Mouse (Mus musculus): ENCODE measurements around the gene Icam5. TPM values are rescaled to one million over a fixed set of nuclear protein-coding genes. Genes with fewer than 3 reads are reported as not detected.
"Not testable (repeated sequence)": the region's sequence is repeated elsewhere in the genome, so short reads cannot be mapped to it uniquely, and the experiment has no call there.

Icam5 gene
- total RNA-seq (2021): 100 to 1,000 TPM; 230 to 248 TPM
- long read RNA-seq, experiment 1, transcript Icam5-201 (11 exons, 2,947 nt): major isoform, 79 of 169 reads
- long read RNA-seq, experiment 1, partial matches to known transcripts: 67 of 169 reads
- long read RNA-seq, experiment 1, other reads (novel, unspliced or antisense): 23 of 169 reads
- long read RNA-seq, experiment 2, transcript Icam5-201 (11 exons, 2,947 nt): major isoform, 72 of 182 reads
- long read RNA-seq, experiment 2, partial matches to known transcripts: 82 of 182 reads
- long read RNA-seq, experiment 2, other reads (novel, unspliced or antisense): 28 of 182 reads

DNA sequence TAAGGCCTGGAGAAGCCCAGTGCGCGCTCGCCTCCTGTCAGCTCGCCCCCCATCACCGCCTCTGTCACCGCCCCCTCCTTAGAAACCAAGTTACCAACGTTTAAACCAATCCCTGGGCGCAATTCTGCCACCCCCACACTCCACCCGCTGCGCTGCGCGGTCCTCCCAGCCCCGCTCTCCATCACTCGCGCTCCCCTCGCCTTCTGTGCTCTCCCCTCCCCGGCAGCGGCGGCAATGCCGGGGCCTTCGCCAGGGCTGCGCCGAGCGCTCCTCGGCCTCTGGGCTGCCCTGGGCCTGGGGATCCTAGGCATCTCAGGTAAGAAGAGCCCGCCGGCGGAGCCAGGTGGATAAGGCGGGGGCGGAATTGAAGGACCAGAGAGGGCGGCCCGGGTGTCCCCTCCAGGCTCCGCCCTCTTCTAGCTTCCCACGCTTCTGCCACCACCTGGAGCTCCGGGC, at the start of gene Icam5:
Icam5 (plus strand) TSS at position 178 of the 456 bp plus-strand sequence.
- peak; percentile 86 to 87 for DNase-seq (ENCODE audit: extremely low spot score in 1 of 2, low spot score in 2 of 2)
- peak within 1 kb of the TSS; percentile 93 for H3K27ac ChIP-seq
- TF ChIP-seq CTCF (IDR thresholded peaks at IDR 0.05): no peak
- intact Hi-C loops (cut with DNase I): loop anchor here (1.0 to 5.0 kb wide), 5 partner anchors 31 to 105 kb away; partner anchors contain the start of genes Gm38431 and Raver1
- peak within 1 kb of the TSS; percentile 64 for H3K4me3 ChIP-seq

DNA sequence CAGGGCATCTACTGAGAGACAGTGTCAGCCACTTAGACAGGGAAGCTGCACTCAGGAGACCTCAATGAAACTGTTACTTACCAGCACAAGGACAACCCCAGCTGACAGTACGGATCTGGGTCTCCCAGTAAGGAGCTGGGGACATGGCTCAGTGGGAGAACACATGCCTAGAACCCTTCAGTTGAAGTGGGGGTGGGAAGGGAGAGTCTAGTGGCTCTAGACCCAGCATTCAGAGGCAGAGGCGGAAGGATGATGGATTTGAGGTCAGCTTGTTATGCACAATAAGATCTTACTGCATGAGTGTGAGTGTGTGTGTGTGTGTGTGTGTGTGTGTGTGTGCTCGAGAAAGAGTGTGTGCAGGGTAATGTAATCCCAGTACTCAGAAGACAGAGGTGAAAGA, 49.7 kb upstream of the Icam5 start:
- intact Hi-C loops (cut with DNase I): no loop called here
- Histone ChIP-seq H3K4me3 (no peak overlapping the region), H3K27ac (no peak overlapping the region)
- TF ChIP-seq CTCF (IDR thresholded peaks at IDR 0.05): no peak
- DNase-seq (ENCODE audit: extremely low spot score in 1 of 2, low spot score in 2 of 2): no peak

DNA sequence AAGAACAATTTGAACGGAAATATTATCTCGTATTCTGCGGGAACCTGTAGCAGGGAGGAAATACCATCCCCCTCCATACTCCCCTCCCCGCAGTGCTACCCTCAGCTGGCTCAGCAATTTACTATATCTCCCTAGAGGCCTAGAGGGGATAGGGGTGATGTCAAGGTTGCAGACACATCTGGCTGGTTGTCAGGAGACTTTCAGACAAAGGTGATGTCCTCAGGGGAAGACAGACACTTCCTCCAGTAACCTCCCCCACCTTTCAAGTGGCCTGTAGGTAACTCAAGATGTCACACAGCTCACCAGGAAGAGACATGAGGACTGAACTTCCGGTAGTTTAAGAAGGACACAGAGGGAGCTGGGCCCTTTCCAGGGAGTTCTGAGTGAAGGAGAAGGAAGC, 48.7 kb upstream of the Icam5 start:
- intact Hi-C loops (cut with DNase I): no loop called here
- no peak for DNase-seq (ENCODE audit: extremely low spot score in 1 of 2, low spot score in 2 of 2)
- no peak overlapping the region for H3K4me3 ChIP-seq
- H3K27ac ChIP-seq: no peak overlapping the region
- no peak for TF ChIP-seq CTCF (IDR thresholded peaks at IDR 0.05)

DNA sequence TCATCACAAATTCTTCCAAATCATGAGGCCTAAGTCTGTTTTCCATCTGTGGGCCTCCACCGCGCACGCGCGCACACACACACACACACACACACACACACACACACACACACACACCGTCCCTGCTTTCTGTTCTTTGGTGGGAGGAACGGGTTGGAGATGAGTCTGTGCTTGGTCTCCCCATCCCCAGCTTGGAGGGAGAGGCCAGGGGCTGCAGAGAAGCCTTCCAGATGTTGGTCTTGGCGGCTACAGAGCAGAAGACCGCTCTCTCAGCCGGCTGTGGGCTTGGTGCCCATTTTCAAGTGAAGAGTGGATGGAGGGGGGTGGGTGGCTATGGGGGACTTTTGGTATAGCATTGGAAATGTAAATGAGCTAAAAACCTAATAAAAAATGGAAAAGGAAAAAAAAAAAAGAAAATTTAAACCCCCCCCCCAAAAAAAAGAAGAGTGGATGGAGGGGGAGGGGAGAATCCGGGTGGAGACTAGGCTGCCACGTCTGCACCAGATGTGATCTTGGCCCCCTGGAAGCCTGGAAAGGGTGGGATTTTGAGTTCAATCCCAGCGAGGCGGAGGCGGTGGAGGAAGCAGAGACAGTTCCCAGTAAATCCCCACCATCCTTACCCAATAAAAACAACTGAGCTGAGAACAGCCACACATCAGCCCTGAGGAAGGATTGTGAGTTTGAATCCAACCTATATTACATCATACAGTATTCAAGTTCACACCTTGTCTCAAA, 44.8 kb upstream of the Icam5 start:
- intact Hi-C loops (cut with DNase I): no loop called here
- Histone ChIP-seq H3K4me3 (no peak overlapping the region), H3K27ac (no peak overlapping the region)
- no peak for TF ChIP-seq CTCF (IDR thresholded peaks at IDR 0.05)
- no peak for DNase-seq (ENCODE audit: extremely low spot score in 1 of 2, low spot score in 2 of 2)

DNA sequence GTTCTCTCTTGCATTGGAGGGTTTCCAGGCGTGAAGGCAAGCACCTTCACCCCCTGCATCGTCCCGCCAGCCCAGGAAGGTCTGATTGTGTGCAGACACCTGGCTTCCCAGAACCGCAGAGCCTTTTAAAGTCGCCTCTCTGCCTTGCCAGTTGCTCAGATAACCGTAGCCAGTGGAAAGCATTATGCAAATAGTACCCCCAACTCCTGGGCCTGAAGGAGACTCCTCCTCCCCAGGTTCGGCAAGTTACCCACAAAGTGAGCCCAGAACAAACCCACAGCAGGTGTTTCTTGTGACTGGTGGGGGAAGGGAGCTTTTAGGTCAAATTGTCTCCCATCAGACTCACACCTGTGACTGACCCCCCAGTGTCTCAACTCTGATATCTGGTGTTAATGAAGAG, 43.9 kb upstream of the Icam5 start:
- no peak overlapping the region for H3K27ac ChIP-seq
- intact Hi-C loops (cut with DNase I): no loop called here
- TF ChIP-seq CTCF (IDR thresholded peaks at IDR 0.05): no peak
- no peak overlapping the region for H3K4me3 ChIP-seq
- DNase-seq (ENCODE audit: extremely low spot score in 1 of 2, low spot score in 2 of 2): no peak

DNA sequence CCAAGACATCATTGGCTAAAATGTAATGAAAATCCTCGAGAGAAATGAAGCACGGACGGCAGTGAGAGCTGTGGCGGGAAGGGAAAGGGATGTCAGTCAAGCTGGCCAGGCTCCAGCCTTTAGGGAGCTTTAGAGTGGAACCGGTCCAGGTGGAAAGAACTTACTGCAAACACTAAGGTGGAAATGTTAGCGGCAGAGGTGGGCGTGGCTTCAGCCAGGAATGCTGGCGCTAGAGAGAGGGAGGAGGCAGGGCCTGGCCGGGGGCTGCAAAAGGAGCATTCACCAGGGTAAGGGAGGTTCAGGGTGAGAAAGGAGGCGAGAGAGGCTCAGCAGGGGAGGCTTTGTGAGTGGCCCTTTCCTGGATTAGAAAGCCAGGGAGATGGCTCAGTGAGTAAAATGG, 41.0 kb upstream of the Icam5 start:
- no peak for DNase-seq (ENCODE audit: extremely low spot score in 1 of 2, low spot score in 2 of 2)
- intact Hi-C loops (cut with DNase I): no loop called here
- no peak overlapping the region for H3K27ac ChIP-seq
- H3K4me3 ChIP-seq: no peak overlapping the region
- TF ChIP-seq CTCF (IDR thresholded peaks at IDR 0.05): no peak

DNA sequence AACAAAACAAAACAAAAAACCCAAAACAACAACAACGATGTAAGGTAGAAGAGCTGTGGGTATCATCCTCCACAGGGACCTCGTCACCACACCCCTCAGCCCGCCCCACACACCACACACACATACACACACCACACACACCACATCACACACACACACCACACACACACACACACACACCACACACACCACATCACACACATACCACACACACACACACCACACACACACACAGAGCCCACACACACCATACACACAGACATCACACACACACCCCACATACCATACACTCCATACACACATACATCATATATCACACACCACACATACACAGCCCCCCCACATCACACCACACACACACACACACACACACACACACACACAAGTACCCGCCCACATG, 40.3 kb upstream of the Icam5 start:
- no peak overlapping the region for H3K4me3 ChIP-seq
- DNase-seq (ENCODE audit: extremely low spot score in 1 of 2, low spot score in 2 of 2): no peak
- intact Hi-C loops (cut with DNase I): no loop called here
- no peak for TF ChIP-seq CTCF (IDR thresholded peaks at IDR 0.05)
- H3K27ac ChIP-seq: no peak overlapping the region

DNA sequence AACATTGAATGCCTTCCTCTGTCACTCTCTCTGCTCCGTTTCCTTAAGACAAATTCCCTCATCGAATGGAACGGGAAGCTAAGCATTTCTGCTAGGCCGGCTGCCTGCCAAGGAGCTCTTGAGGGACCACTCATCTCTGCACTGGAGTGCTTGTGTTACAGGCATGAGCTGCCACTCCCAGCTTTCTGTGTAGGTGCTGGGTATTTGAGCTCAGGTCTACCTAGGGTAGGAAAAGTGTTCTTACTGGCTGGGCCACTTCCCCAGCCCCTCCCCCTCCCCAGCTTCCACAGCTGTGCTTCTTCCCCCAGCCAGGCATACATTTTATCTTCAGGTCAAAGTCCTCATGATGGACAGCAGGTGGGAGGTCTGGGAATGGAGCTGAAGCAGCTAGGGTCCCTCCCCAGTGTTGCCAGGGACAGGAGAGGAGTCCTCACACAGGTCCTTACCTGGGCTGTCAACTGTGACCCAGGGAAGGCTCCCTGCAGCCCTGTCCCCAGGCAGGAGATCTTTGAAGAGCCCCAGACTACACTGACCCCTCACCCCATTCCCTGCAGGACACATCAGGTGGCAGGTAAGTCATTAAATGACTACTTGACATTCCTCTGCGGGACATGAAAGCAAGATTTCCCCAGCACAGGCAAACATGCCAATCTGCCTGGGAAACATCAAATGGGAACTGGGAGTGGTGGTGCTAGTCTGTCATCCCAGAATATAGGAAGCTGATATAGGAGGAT, 38.5 kb upstream of the Icam5 start:
- TF ChIP-seq CTCF (IDR thresholded peaks at IDR 0.05): no peak
- Histone ChIP-seq H3K27ac (no peak overlapping the region), H3K4me3 (no peak overlapping the region)
- intact Hi-C loops (cut with DNase I): no loop called here
- no peak for DNase-seq (ENCODE audit: extremely low spot score in 1 of 2, low spot score in 2 of 2)

DNA sequence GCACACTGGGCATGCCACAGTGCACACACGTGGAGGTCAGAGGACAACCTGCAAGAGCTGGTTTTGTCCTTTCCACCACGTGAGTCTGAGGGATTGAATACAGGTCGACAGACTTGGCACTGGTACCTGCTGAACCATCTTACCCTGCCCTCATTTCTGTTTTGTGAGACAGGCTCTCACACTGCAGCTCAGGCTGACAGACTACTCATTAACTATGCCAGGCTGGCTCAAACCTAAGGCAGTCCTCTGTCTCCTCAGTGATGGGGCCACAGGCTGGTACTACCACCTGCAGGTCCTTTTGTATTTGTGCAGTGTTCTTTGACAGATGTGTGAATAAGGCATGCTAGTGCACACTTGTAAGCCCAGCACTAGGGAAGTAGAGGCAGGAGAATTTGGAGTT, 36.8 kb upstream of the Icam5 start:
- H3K27ac ChIP-seq: no peak overlapping the region
- TF ChIP-seq CTCF (IDR thresholded peaks at IDR 0.05): no peak
- intact Hi-C loops (cut with DNase I): no loop called here
- H3K4me3 ChIP-seq: no peak overlapping the region
- DNase-seq (ENCODE audit: extremely low spot score in 1 of 2, low spot score in 2 of 2): no peak

DNA sequence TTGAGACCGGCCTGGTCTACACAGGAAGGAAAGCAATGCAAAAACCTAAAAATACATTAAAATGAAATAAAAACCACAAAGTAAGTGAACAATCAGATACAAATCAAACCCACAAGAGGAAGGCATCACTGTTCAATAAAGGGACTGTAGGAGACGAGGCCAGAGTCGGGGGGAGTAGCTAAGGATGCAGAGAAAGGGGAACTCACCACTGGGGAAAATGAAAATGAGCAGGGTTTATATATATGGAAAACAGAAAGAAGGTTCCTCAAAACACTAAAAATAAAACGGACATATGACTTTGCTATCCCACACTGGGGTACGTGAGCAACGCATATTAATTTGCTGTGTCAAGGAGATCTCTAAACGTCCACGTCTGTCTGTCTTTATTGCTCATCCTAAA, 34.8 kb upstream of the Icam5 start:
- no peak for TF ChIP-seq CTCF (IDR thresholded peaks at IDR 0.05)
- intact Hi-C loops (cut with DNase I): no loop called here
- no peak for DNase-seq (ENCODE audit: extremely low spot score in 1 of 2, low spot score in 2 of 2)

DNA sequence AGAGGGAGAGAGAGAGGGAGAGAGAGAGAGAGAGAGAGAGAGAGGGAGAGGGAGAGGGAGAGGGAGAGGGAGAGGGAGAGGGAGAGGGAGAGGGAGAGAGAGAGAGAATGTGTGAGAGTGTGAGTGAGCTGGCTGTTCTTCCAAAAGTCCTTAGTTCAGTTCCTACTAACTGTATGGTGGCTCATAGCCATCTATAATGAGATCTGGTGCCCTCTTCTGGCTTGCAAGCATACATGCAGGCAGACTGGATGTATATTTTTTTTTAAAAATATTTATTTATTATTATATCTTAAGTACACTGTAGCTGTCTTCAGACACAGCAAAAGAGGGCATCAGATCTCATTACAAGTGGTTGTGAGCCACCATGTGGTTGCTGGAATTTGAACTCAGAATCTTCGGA, 33.5 kb upstream of the Icam5 start:
- H3K27ac ChIP-seq; H3K4me3 ChIP-seq; intact Hi-C loops (cut with DNase I); DNase-seq (ENCODE audit: extremely low spot score in 1 of 2, low spot score in 2 of 2): not testable (repeated sequence)
- TF ChIP-seq CTCF (IDR thresholded peaks at IDR 0.05): peak; percentile 61

More for the DNA sequence above, 34.8 kb upstream of the Icam5 start:
- H3K4me3 ChIP-seq: no peak overlapping the region
- no peak overlapping the region for H3K27ac ChIP-seq

DNA sequence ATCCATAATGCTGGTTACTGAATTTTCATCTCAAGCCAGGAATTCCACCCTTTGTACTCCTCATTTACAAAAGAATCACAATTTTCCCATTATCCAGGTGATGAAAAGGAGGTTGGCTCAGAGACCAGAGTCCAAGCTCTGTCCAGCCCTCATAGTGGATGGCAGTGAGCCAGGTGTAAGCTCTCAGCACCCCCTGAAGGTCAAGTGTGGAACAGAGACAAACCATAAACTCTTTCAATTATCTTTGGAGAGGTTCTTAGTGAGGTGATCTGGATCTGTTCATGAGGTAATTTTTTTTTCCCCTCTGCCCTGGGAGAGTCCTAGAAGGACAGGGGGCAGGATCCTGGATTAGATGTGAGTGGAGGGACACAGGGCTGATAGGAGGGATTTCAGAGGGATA, 31.1 kb upstream of the Icam5 start:
- DNase-seq (ENCODE audit: extremely low spot score in 1 of 2, low spot score in 2 of 2): no peak
- H3K4me3 ChIP-seq: no peak overlapping the region
- intact Hi-C loops (cut with DNase I): no loop called here
- no peak overlapping the region for H3K27ac ChIP-seq
- TF ChIP-seq CTCF (IDR thresholded peaks at IDR 0.05): peak; percentile 21

Data from left cerebral cortex, adult 2 months (tissue).